Mouse (Mus musculus) heart, embryonic 15.5 days (tissue): ENCODE data around the gene Inpp4a. TPM values are rescaled to one million over a fixed set of nuclear protein-coding genes. Genes with fewer than 3 reads are reported as not detected.
A peak's percentile ranks its signal among the peaks of the same experiment; 100 is the strongest.

Experiments
- ATAC-seq: fragments of 200-750 bp; cut with Nextera tagmentation; replicated peaks from 2 replicates; pipeline ENCODE4 v1.8.0; 2017; ENCODE audit warnings: low read depth, moderate TSS enrichment; ENCODE audit not compliant: insufficient number of reproducible peaks, insufficient read depth, low FRiP score
- H3K27ac ChIP-seq: fragments of 300-500 bp; sonication (generic); 2 replicates; pipeline ENCODE4 v1.5.1; 2015; ENCODE audit warnings: mild to moderate bottlenecking, inconsistent platforms
- H3K27me3 ChIP-seq: fragments of 300-500 bp; sonication (generic); 2 replicates; pipeline ENCODE4 v1.6.1; 2015; ENCODE audit warnings: inconsistent platforms
- H3K36me3 ChIP-seq: fragments of 300-500 bp; sonication (generic); 2 replicates; pipeline ENCODE4 v1.6.1; 2015; ENCODE audit warnings: mild to moderate bottlenecking, inconsistent platforms
- H3K4me1 ChIP-seq: fragments of 300-500 bp; sonication (generic); replicated peaks from 2 replicates; pipeline ENCODE4 v1.6.1; 2015; ENCODE audit warnings: inconsistent platforms
- H3K4me2 ChIP-seq: fragments of 300-500 bp; sonication (generic); 2 replicates; pipeline ENCODE4 v1.6.1; 2015; ENCODE audit warnings: inconsistent platforms, mild to moderate bottlenecking, moderate library complexity
- H3K4me3 ChIP-seq: fragments of 300-500 bp; sonication (generic); 2 replicates; pipeline ENCODE4 v1.5.1; 2015; ENCODE audit warnings: mild to moderate bottlenecking, inconsistent platforms
- H3K9ac ChIP-seq: fragments of 300-500 bp; sonication (generic); 2 replicates; pipeline ENCODE4 v1.6.1; 2015; ENCODE audit warnings: mild to moderate bottlenecking, inconsistent platforms
- H3K9me3 ChIP-seq: fragments of 300-500 bp; sonication (generic); replicated peaks from 2 replicates; pipeline ENCODE4 v1.6.1; 2016; ENCODE audit warnings: inconsistent platforms
- WGBS: fragments of 180-500 bp; shearing (Covaris S2); methylation state at CpG from one replicate; pipeline ENCODE4 v1.1.7; 2015; ENCODE audit warnings: mixed read lengths; 5-methylcytosine and 5-hydroxymethylcytosine counted together
- polyA plus RNA-seq: library from polyadenylated mRNA; unstranded; fragments of >200 nt; fragmentation: Nextera tagmentation; extraction: Ambion mirVana; gene quantifications from 2 replicates; pipeline ENCODE4 v1.2.1, GENCODE M21; 2015

Inpp4a gene
- polyA plus RNA-seq, 1 experiment from 2014 or later, result 13.9 TPM

GRCm38 (mm10) chr1:37359395-37360092 lies 59.9 kb downstream of the Inpp4a start:
- Histone ChIP-seq H3K36me3 (peaks cover 5% of the 10 kb centered on the region; the same call in 1 of the 2 replicates), H3K4me1 (no peaks in the 10 kb centered on the region; the same call in 1 of the 2 replicates), H3K9me3 (no peaks in the 10 kb centered on the region), H3K27me3 (no peaks in the 10 kb centered on the region), H3K27ac (no peak overlapping the region), H3K4me3 (no peak overlapping the region), H3K4me2 (no peak overlapping the region), H3K9ac (no peak overlapping the region)
- ATAC-seq, result no peak
- WGBS, result 83% methylated on average over 6 of the region's 6 CpGs

- H3K27me3 ChIP-seq, result no peaks in the 10 kb centered on the region
- no peaks in the 10 kb centered on the region for H3K9me3 ChIP-seq
- H3K27ac ChIP-seq, result no peak overlapping the region
- H3K36me3 ChIP-seq, result peaks cover 5% of the 10 kb centered on the region; the same call in 1 of the 2 replicates
- H3K4me1 ChIP-seq, result no peaks in the 10 kb centered on the region
- WGBS, result 84% methylated on average over 3 of the region's 3 CpGs
- ATAC-seq, result no peak
- no peak overlapping the region for H3K9ac ChIP-seq
- no peak overlapping the region for H3K4me2 ChIP-seq
- H3K4me3 ChIP-seq, result no peak overlapping the region
Measured at GRCm38 (mm10) chr1:37360781-37361180, 61.1 kb downstream of the Inpp4a start.

GRCm38 (mm10) chr1:37362721-37363120 lies 63.1 kb downstream of the Inpp4a start:
- Histone ChIP-seq H3K4me2 (no peak overlapping the region), H3K4me3 (no peak overlapping the region), H3K9ac (no peak overlapping the region), H3K27ac (no peak overlapping the region), H3K4me1 (no peaks in the 10 kb centered on the region), H3K9me3 (no peaks in the 10 kb centered on the region), H3K27me3 (no peaks in the 10 kb centered on the region), H3K36me3 (peaks cover 14% of the 10 kb centered on the region; the same call in 1 of the 2 replicates)
- ATAC-seq, result no peak
- WGBS, result 93% methylated on average over 10 of the region's 10 CpGs

- H3K27me3 ChIP-seq, result no peaks in the 10 kb centered on the region
- no peaks in the 10 kb centered on the region for H3K4me1 ChIP-seq
- H3K9ac ChIP-seq, result no peak overlapping the region
- peaks cover 13% of the 10 kb centered on the region; the same call in 1 of the 2 replicates for H3K36me3 ChIP-seq
- ATAC-seq, result no peak
- WGBS, result 91% methylated on average over 10 of the region's 10 CpGs
- H3K4me2 ChIP-seq, result no peak overlapping the region
- no peaks in the 10 kb centered on the region for H3K9me3 ChIP-seq
- H3K27ac ChIP-seq, result no peak overlapping the region
- no peak overlapping the region for H3K4me3 ChIP-seq
Measured at GRCm38 (mm10) chr1:37368125-37368524, 68.5 kb downstream of the Inpp4a start.

GRCm38 (mm10) chr1:37368768-37369385 lies 69.2 kb downstream of the Inpp4a start:
- H3K36me3 ChIP-seq, result peaks cover 13% of the 10 kb centered on the region; the same call in 1 of the 2 replicates
- WGBS, result 53% methylated on average over 7 of the region's 7 CpGs

GRCm38 (mm10) chr1:37376177-37376576 lies 76.5 kb downstream of the Inpp4a start:
- Histone ChIP-seq H3K9ac (no peak overlapping the region), H3K4me3 (no peak overlapping the region), H3K4me1 (no peaks in the 10 kb centered on the region), H3K9me3 (no peaks in the 10 kb centered on the region), H3K27ac (no peak overlapping the region), H3K27me3 (no peaks in the 10 kb centered on the region), H3K36me3 (peaks cover 12% of the 10 kb centered on the region; the same call in 1 of the 2 replicates), H3K4me2 (no peak overlapping the region)
- ATAC-seq, result no peak
- WGBS, result 89% methylated on average over 8 of the region's 8 CpGs

More at GRCm38 (mm10) chr1:37368768-37369385, 69.2 kb downstream of the Inpp4a start:
- no peaks in the 10 kb centered on the region for H3K9me3 ChIP-seq
- H3K9ac ChIP-seq, result no peak overlapping the region
- H3K4me1 ChIP-seq, result no peaks in the 10 kb centered on the region
- no peak overlapping the region for H3K27ac ChIP-seq
- no peak for ATAC-seq
- H3K4me2 ChIP-seq, result no peak overlapping the region
- no peaks in the 10 kb centered on the region for H3K27me3 ChIP-seq
- no peak overlapping the region for H3K4me3 ChIP-seq

- Histone ChIP-seq H3K4me3 (no peak overlapping the region), H3K9me3 (no peaks in the 10 kb centered on the region), H3K4me1 (no peaks in the 10 kb centered on the region), H3K36me3 (peaks cover 12% of the 10 kb centered on the region; the same call in 1 of the 2 replicates), H3K27me3 (no peaks in the 10 kb centered on the region), H3K4me2 (no peak overlapping the region), H3K27ac (no peak overlapping the region), H3K9ac (no peak overlapping the region)
- ATAC-seq, result no peak
- 79% methylated on average over 2 of the region's 2 CpGs for WGBS
Measured at GRCm38 (mm10) chr1:37376751-37377150, 77.1 kb downstream of the Inpp4a start.

GRCm38 (mm10) chr1:37378095-37378494 lies 78.4 kb downstream of the Inpp4a start:
- Histone ChIP-seq H3K4me1 (peaks cover 4% of the 10 kb centered on the region; the same call in 1 of the 2 replicates), H3K4me3 (no peak overlapping the region), H3K9me3 (no peaks in the 10 kb centered on the region), H3K36me3 (peaks cover 12% of the 10 kb centered on the region; the same call in 1 of the 2 replicates), H3K27me3 (no peaks in the 10 kb centered on the region), H3K4me2 (no peak overlapping the region), H3K27ac (no peak overlapping the region), H3K9ac (no peak overlapping the region)
- ATAC-seq, result no peak
- 85% methylated on average over 5 of the region's 5 CpGs for WGBS

- peaks cover 15% of the 10 kb centered on the region for H3K4me1 ChIP-seq
- H3K36me3 ChIP-seq, result peaks cover 12% of the 10 kb centered on the region; the same call in 1 of the 2 replicates
- no peak overlapping the region for H3K4me3 ChIP-seq
- no peaks in the 10 kb centered on the region for H3K9me3 ChIP-seq
- H3K9ac ChIP-seq, result no peak overlapping the region
- no peak overlapping the region for H3K4me2 ChIP-seq
- no peak overlapping the region for H3K27ac ChIP-seq
- no peak for ATAC-seq
- no peaks in the 10 kb centered on the region for H3K27me3 ChIP-seq
- WGBS, result 69% methylated on average over 4 of the region's 4 CpGs
Measured at GRCm38 (mm10) chr1:37379536-37379935, 79.9 kb downstream of the Inpp4a start.

GRCm38 (mm10) chr1:37380913-37381312 lies 81.2 kb downstream of the Inpp4a start:
- no peak for ATAC-seq
- H3K4me2 ChIP-seq, result no peak overlapping the region
- no peak overlapping the region for H3K9ac ChIP-seq
- peaks cover 12% of the 10 kb centered on the region; the same call in 1 of the 2 replicates for H3K36me3 ChIP-seq
- no peak overlapping the region for H3K4me3 ChIP-seq
- peaks cover 27% of the 10 kb centered on the region for H3K4me1 ChIP-seq
- WGBS, result 75% methylated on average over 5 of the region's 5 CpGs
- no peaks in the 10 kb centered on the region for H3K27me3 ChIP-seq
- H3K9me3 ChIP-seq, result no peaks in the 10 kb centered on the region
- no peak overlapping the region for H3K27ac ChIP-seq

GRCm38 (mm10) chr1:37384304-37384703 lies 84.6 kb downstream of the Inpp4a start:
- 44% methylated on average over 3 of the region's 3 CpGs for WGBS
- Histone ChIP-seq H3K4me1 (peaks cover 44% of the 10 kb centered on the region), H3K9me3 (no peaks in the 10 kb centered on the region), H3K4me2 (no peak overlapping the region), H3K27ac (peak overlapping the region; percentile 60), H3K4me3 (no peak overlapping the region), H3K9ac (no peak overlapping the region), H3K27me3 (no peaks in the 10 kb centered on the region), H3K36me3 (peaks cover 9% of the 10 kb centered on the region; the same call in 1 of the 2 replicates)
- ATAC-seq, result peak; percentile 30; the same call in 1 of the 2 replicates
